Mouse (Mus musculus): ENCODE measurements around the gene Flvcr2. TPM values are rescaled to one million over a fixed set of nuclear protein-coding genes. Genes with fewer than 3 reads are reported as not detected.
A peak's percentile ranks its signal among the peaks of the same experiment; 100 is the strongest.

Gene Flvcr2
- total and polyA plus RNA-seq, 2 experiments from 2014 or later = 4.2 to 5.5 TPM

GRCm38 (mm10) chr12:85756455-85756854 lies 10.1 kb downstream of the Flvcr2 start:
- H3K9me3 ChIP-seq (ENCODE audit: low read length) = no peaks in the 10 kb centered on the region
- ATAC-seq (ENCODE audit: low FRiP score) (no peak), DNase-seq (ENCODE audit: low spot score) (no peak)
- TF ChIP-seq CTCF (IDR thresholded peaks at IDR 0.05) = no peak
- H3K9ac ChIP-seq (replicated peaks; ENCODE audit: low read length, poor library complexity, severe bottlenecking) = no peak overlapping the region
- no peak overlapping the region for H3K4me3 ChIP-seq (ENCODE audit: low read depth, low read length)
- H3K4me2 ChIP-seq (ENCODE audit: low read depth, low read length, poor library complexity, severe bottlenecking) = no peak overlapping the region
- no peaks in the 10 kb centered on the region for H3K36me3 ChIP-seq (ENCODE audit: insufficient read depth, low read length)
- no peak overlapping the region for H3K27ac ChIP-seq (ENCODE audit: low read depth, low read length)
- H3K4me1 ChIP-seq (ENCODE audit: insufficient read depth, low read length) = no peaks in the 10 kb centered on the region
- 78% methylated on average over 3 of the region's 3 CpGs for whole genome bisulfite sequencing
- H3K27me3 ChIP-seq (ENCODE audit: insufficient read depth, low read length) = no peaks in the 10 kb centered on the region

- H3K27ac ChIP-seq (ENCODE audit: low read depth, low read length) = no peak overlapping the region
- no peak for ATAC-seq (ENCODE audit: low FRiP score)
- H3K9ac ChIP-seq (replicated peaks; ENCODE audit: low read length, poor library complexity, severe bottlenecking) = no peak overlapping the region
- H3K4me2 ChIP-seq (ENCODE audit: low read depth, low read length, poor library complexity, severe bottlenecking) = no peak overlapping the region
- no peak overlapping the region for H3K4me3 ChIP-seq (ENCODE audit: low read depth, low read length)
- H3K4me1 ChIP-seq (ENCODE audit: insufficient read depth, low read length) = no peaks in the 10 kb centered on the region
- WGBS = 73% methylated on average over 3 of the region's 3 CpGs
- H3K36me3 ChIP-seq (ENCODE audit: insufficient read depth, low read length) = no peaks in the 10 kb centered on the region
- no peak for TF ChIP-seq CTCF (IDR thresholded peaks at IDR 0.05)
- no peaks in the 10 kb centered on the region for H3K27me3 ChIP-seq (ENCODE audit: insufficient read depth, low read length)
- H3K9me3 ChIP-seq (ENCODE audit: low read length) = no peaks in the 10 kb centered on the region
- no peak for DNase-seq (ENCODE audit: low spot score)
Observed at GRCm38 (mm10) chr12:85757074-85757473, 10.7 kb downstream of the Flvcr2 start.

GRCm38 (mm10) chr12:85758741-85759140 lies 12.4 kb downstream of the Flvcr2 start:
- DNase-seq (ENCODE audit: low spot score) (no peak), ATAC-seq (ENCODE audit: low FRiP score) (no peak)
- Histone ChIP-seq H3K4me1 (ENCODE audit: insufficient read depth, low read length) (no peaks in the 10 kb centered on the region), H3K4me2 (ENCODE audit: low read depth, low read length, poor library complexity, severe bottlenecking) (no peak overlapping the region), H3K9me3 (ENCODE audit: low read length) (no peaks in the 10 kb centered on the region), H3K27ac (ENCODE audit: low read depth, low read length) (no peak overlapping the region), H3K36me3 (ENCODE audit: insufficient read depth, low read length) (no peaks in the 10 kb centered on the region), H3K9ac (replicated peaks; ENCODE audit: low read length, poor library complexity, severe bottlenecking) (no peak overlapping the region), H3K4me3 (ENCODE audit: low read depth, low read length) (no peak overlapping the region), H3K27me3 (ENCODE audit: insufficient read depth, low read length) (no peaks in the 10 kb centered on the region)
- 90% methylated on average over 8 of the region's 8 CpGs for WGBS
- no peak for TF ChIP-seq CTCF (IDR thresholded peaks at IDR 0.05)

- TF ChIP-seq CTCF (IDR thresholded peaks at IDR 0.05) = no peak
- no peak overlapping the region for H3K4me3 ChIP-seq (ENCODE audit: low read depth, low read length)
- H3K9me3 ChIP-seq (ENCODE audit: low read length) = no peaks in the 10 kb centered on the region
- H3K27ac ChIP-seq (ENCODE audit: low read depth, low read length) = no peak overlapping the region
- H3K4me2 ChIP-seq (ENCODE audit: low read depth, low read length, poor library complexity, severe bottlenecking) = no peak overlapping the region
- H3K36me3 ChIP-seq (ENCODE audit: insufficient read depth, low read length) = no peaks in the 10 kb centered on the region
- ATAC-seq (ENCODE audit: low FRiP score) (no peak), DNase-seq (ENCODE audit: low spot score) (no peak)
- H3K27me3 ChIP-seq (ENCODE audit: insufficient read depth, low read length) = no peaks in the 10 kb centered on the region
- H3K9ac ChIP-seq (replicated peaks; ENCODE audit: low read length, poor library complexity, severe bottlenecking) = no peak overlapping the region
- WGBS = 93% methylated on average over 4 of the region's 4 CpGs
- no peaks in the 10 kb centered on the region for H3K4me1 ChIP-seq (ENCODE audit: insufficient read depth, low read length)
Observed at GRCm38 (mm10) chr12:85761471-85761870, 15.1 kb downstream of the Flvcr2 start.

- no peak overlapping the region for H3K9ac ChIP-seq (replicated peaks; ENCODE audit: low read length, poor library complexity, severe bottlenecking)
- no peak overlapping the region for H3K27ac ChIP-seq (ENCODE audit: low read depth, low read length)
- no peak for TF ChIP-seq CTCF (IDR thresholded peaks at IDR 0.05)
- H3K27me3 ChIP-seq (ENCODE audit: insufficient read depth, low read length) = no peaks in the 10 kb centered on the region
- H3K9me3 ChIP-seq (ENCODE audit: low read length) = no peaks in the 10 kb centered on the region
- 76% methylated on average over 1 of the region's 1 CpGs for WGBS
- no peaks in the 10 kb centered on the region for H3K36me3 ChIP-seq (ENCODE audit: insufficient read depth, low read length)
- H3K4me3 ChIP-seq (ENCODE audit: low read depth, low read length) = no peak overlapping the region
- no peak overlapping the region for H3K4me2 ChIP-seq (ENCODE audit: low read depth, low read length, poor library complexity, severe bottlenecking)
- DNase-seq (ENCODE audit: low spot score) (peak; percentile 5), ATAC-seq (ENCODE audit: low FRiP score) (no peak)
- H3K4me1 ChIP-seq (ENCODE audit: insufficient read depth, low read length) = no peaks in the 10 kb centered on the region
Observed at GRCm38 (mm10) chr12:85764686-85765085, 18.3 kb downstream of the Flvcr2 start.

- DNase-seq (ENCODE audit: low spot score) = no peak
- ATAC-seq (ENCODE audit: low FRiP score) = no peak
- Histone ChIP-seq H3K27ac (ENCODE audit: low read depth, low read length) (no peak overlapping the region), H3K9me3 (ENCODE audit: low read length) (no peaks in the 10 kb centered on the region), H3K4me3 (ENCODE audit: low read depth, low read length) (no peak overlapping the region), H3K4me2 (ENCODE audit: low read depth, low read length, poor library complexity, severe bottlenecking) (no peak overlapping the region), H3K4me1 (ENCODE audit: insufficient read depth, low read length) (no peaks in the 10 kb centered on the region), H3K9ac (replicated peaks; ENCODE audit: low read length, poor library complexity, severe bottlenecking) (no peak overlapping the region), H3K36me3 (ENCODE audit: insufficient read depth, low read length) (no peaks in the 10 kb centered on the region), H3K27me3 (ENCODE audit: insufficient read depth, low read length) (no peaks in the 10 kb centered on the region)
- no peak for TF ChIP-seq CTCF (IDR thresholded peaks at IDR 0.05)
- 78% methylated on average over 3 of the region's 3 CpGs for WGBS
Observed at GRCm38 (mm10) chr12:85766287-85766686, 19.9 kb downstream of the Flvcr2 start.
